Mouse (Mus musculus) liver, adult 2 months (tissue): ENCODE measurements around the gene Usp50. TPM values are rescaled to one million over a fixed set of nuclear protein-coding genes. Genes with fewer than 3 reads are reported as not detected.

Experiments used
- DNase-seq: peaks from one replicate; pipeline ENCODE4 v3.0.0-alpha.2; 2011; ENCODE audit warnings: low read depth, low spot score; ENCODE audit errors: extremely low read depth
- H3K27ac ChIP-seq: fragments of 200-500 bp; replicated peaks from 2 replicates; pipeline ENCODE4 v1.5.1; 2012; ENCODE audit warnings: low read depth, mild to moderate bottlenecking, control low read depth, inconsistent platforms, low read length; ENCODE audit not compliant: insufficient read depth
- H3K27me3 ChIP-seq: fragments of 200-500 bp; 2 replicates; pipeline ENCODE4 v1.6.1; 2012; ENCODE audit warnings: mild to moderate bottlenecking, moderate library complexity, low read length, inconsistent platforms; ENCODE audit not compliant: control insufficient read depth, insufficient read depth
- H3K36me3 ChIP-seq: fragments of 200-500 bp; 2 replicates; pipeline ENCODE4 v1.6.1; 2012; ENCODE audit warnings: low read length, inconsistent platforms; ENCODE audit not compliant: control insufficient read depth, insufficient read depth
- H3K4me1 ChIP-seq: fragments of 200-500 bp; 2 replicates; pipeline ENCODE4 v1.6.1; 2011; ENCODE audit warnings: low read length; ENCODE audit not compliant: control insufficient read depth, insufficient read depth
- H3K4me3 ChIP-seq: fragments of 200-500 bp; 2 replicates; pipeline ENCODE4 v1.5.1; 2011; ENCODE audit warnings: low read depth, mild to moderate bottlenecking, control low read depth, low read length, moderate library complexity; ENCODE audit not compliant: insufficient read depth
- H3K79me2 ChIP-seq: fragments of 200-500 bp; 2 replicates; pipeline ENCODE4 v1.6.1; 2012; ENCODE audit warnings: inconsistent platforms, mild to moderate bottlenecking, low read length, moderate library complexity; ENCODE audit not compliant: control insufficient read depth, insufficient read depth
- H3K9ac ChIP-seq: fragments of 200-500 bp; 2 replicates; pipeline ENCODE4 v1.6.1; 2012; ENCODE audit warnings: low read depth, mild to moderate bottlenecking, control low read depth, inconsistent platforms, low read length
- CTCF ChIP-seq: fragments of 200-500 bp; IDR thresholded peaks from 2 replicates; pipeline ENCODE4 v1.5.1; 2011; ENCODE audit warnings: low read depth, low read length, control low read depth
- POLR2A ChIP-seq: fragments of 200-500 bp; IDR thresholded peaks from 2 replicates; pipeline ENCODE4 v1.6.1; 2011; ENCODE audit warnings: low read length, control low read depth; ENCODE audit not compliant: insufficient read depth; ENCODE audit errors: extremely low read depth
- WGBS: fragments of 180-500 bp; shearing (Covaris S2); methylation state at CpG from one replicate; pipeline ENCODE4 v1.1.7; 2018; 5-methylcytosine and 5-hydroxymethylcytosine counted together
- polyA plus RNA-seq: library from polyadenylated mRNA; depleted of rRNA; stranded (reverse); fragments of >200 nt; gene quantifications from 2 replicates; pipeline ENCODE4 v1.2.3, GENCODE M21; 2012
- total RNA-seq: library from RNA; depleted of rRNA; stranded (reverse); fragments of >200 nt; gene quantifications from 2 replicates; pipeline ENCODE4 v1.2.3, GENCODE M21; 2014

Gene Usp50
- total and polyA plus RNA-seq, 2 experiments, result 0.53 to 0.55 TPM

DNA sequence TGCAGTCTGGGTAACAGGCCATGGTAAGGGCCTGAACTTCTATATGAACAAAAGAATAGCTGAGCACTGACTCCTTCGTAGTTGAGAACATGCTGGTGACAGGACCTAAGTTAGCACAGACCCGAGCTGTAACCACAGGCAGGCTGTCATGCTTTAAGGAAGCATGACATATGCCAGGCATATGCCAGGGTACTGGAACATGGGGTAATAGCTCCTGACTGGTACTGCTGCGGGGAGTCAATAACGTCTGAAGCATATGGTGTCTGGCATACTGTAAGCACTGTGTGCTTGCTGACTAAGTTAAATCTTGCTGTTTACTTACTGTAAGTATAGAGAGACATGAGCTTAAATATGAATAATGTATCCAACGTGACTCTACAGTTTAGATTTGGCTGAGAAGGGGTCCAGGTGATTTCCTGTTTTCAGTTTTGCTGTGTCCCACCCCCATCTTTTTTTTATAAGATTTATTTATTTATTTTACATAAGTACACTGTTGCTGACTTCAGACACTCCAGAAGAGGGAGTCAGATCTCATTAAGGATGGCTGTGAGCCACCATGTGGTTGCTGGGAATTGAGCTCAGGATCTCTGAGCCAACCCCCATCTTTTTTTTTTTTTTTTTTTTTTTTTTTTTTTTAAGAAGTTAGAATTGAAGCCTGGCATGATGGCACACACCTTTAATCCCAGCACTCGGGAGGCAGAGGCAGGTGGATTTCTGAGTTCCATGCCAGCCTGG, 47.8 kb downstream of the Usp50 start:
- H3K4me3 ChIP-seq, result no peak overlapping the region
- no peaks in the 10 kb centered on the region for H3K4me1 ChIP-seq
- H3K27me3 ChIP-seq, result no peaks in the 10 kb centered on the region
- TF ChIP-seq POLR2A, result no peak
- TF ChIP-seq CTCF, result no peak
- no peak for DNase-seq
- no peak overlapping the region for H3K9ac ChIP-seq
- no peak overlapping the region for H3K27ac ChIP-seq
- 94% methylated on average over 6 of the region's 6 CpGs for WGBS
- H3K36me3 ChIP-seq, result peaks cover 55% of the 10 kb centered on the region
- no peaks in the 10 kb centered on the region; the same call in 1 of the 2 replicates for H3K79me2 ChIP-seq

DNA sequence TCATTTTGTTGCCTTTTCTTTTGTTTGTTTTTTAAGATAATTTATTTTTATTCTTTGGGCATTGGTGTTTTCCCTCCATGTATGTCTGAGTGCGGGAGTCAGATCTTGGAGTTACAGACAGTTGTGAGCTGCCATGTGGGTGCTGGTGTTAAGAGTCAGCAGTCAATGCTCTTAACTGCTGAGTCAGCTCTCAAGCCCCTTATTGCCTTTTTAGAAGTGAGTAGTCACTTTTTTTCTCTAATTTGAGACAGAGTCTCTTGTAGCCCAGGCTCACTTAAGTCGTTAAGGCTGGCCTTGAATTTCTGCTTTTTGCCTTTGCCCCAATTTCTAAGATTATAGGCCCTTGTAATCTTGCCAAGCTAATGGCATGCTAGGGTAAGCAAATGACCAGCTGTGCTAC, 52.8 kb downstream of the Usp50 start:
- H3K4me1 ChIP-seq, result no peaks in the 10 kb centered on the region; the same call in 1 of the 2 replicates

DNA sequence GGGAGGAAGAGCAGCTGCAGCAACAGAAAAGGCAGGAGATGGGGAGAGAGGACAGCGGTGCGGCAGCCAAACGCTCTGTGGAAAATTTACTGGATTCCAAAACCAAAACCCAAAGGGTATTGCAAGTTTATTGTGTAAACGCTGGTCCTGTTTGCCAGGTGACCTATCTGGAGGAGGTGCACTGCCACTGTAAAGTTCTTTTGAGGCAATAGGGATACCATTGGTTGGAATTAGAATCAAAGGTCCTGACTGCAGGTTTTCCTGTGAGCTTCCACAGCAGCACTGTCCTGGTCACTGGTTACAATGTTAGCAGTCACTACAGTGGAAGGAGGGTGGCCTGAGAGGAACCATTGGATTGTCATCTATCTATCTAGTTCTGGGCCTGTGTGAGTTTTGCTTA, 54.1 kb downstream of the Usp50 start:
- no peaks in the 10 kb centered on the region; the same call in 1 of the 2 replicates for H3K4me1 ChIP-seq
- peaks cover 2% of the 10 kb centered on the region; the same call in 1 of the 2 replicates for H3K79me2 ChIP-seq
- peak overlapping the region; percentile 22 for H3K27ac ChIP-seq
- H3K9ac ChIP-seq, result no peak overlapping the region
- H3K4me3 ChIP-seq, result no peak overlapping the region
- peaks cover 42% of the 10 kb centered on the region for H3K36me3 ChIP-seq
- WGBS, result 30% methylated on average over 4 of the region's 4 CpGs
- no peak for TF ChIP-seq POLR2A
- no peaks in the 10 kb centered on the region for H3K27me3 ChIP-seq
- peak; percentile 97 for DNase-seq

More for the DNA sequence above, 52.8 kb downstream of the Usp50 start:
- Histone ChIP-seq H3K27ac (no peak overlapping the region), H3K27me3 (no peaks in the 10 kb centered on the region), H3K79me2 (peaks cover 2% of the 10 kb centered on the region; the same call in 1 of the 2 replicates), H3K4me3 (no peak overlapping the region), H3K36me3 (peaks cover 48% of the 10 kb centered on the region), H3K9ac (no peak overlapping the region)
- DNase-seq, result no peak
- 79% methylated on average over 2 of the region's 2 CpGs for WGBS
- TF ChIP-seq POLR2A (no peak), CTCF (no peak)

DNA sequence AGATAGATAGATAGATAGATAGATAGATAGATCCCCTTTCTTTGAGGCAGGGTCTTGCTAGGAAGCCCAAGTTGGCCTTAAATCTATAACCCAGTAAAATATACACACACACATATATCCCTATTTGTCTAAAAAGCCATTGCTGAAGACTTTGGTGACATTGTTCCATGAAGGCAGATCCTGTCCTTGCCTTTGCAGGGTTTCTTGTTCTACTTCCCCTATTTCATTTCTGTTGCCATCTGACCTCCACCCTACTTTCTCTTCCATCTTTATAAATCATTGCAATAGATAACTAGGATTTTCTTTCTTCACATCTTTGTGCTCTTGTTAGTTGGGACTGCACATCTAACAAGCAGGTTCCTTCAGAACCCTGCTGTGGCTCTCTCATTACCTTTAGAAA, 70.3 kb downstream of the Usp50 start:
- Histone ChIP-seq H3K27me3 (no peaks in the 10 kb centered on the region), H3K9ac (no peak overlapping the region), H3K36me3 (peaks cover 3% of the 10 kb centered on the region), H3K27ac (no peak overlapping the region), H3K4me1 (peaks cover 7% of the 10 kb centered on the region; the same call in 1 of the 2 replicates), H3K79me2 (peaks cover 16% of the 10 kb centered on the region; the same call in 1 of the 2 replicates), H3K4me3 (no peak overlapping the region)
- no peak for DNase-seq
- TF ChIP-seq POLR2A (no peak), CTCF (no peak)

DNA sequence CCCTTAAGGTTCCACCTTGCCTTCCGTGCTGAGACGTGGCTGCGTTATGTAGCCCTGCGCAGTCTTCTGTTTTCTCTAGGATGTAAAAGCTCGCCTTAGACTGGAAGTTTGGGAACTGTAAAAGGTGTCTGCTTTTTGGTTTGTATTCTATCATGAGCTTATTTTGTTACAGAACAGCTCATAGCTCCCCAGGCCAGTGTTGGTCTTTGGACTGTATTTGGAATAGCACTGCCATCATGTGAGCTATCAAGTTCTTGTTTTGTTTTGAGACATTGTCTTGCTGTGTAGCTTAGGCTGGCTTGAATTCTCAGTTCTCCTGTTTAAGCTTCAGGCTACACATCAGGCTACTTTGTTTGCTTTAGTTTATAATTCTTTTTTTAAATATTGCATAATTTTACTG, 70.7 kb downstream of the Usp50 start:
- TF ChIP-seq CTCF (no peak), POLR2A (no peak)
- 97% methylated on average over 5 of the region's 5 CpGs for WGBS
- H3K36me3 ChIP-seq, result peaks cover 2% of the 10 kb centered on the region; the same call in 1 of the 2 replicates
- H3K4me3 ChIP-seq, result no peak overlapping the region
- H3K27me3 ChIP-seq, result no peaks in the 10 kb centered on the region
- H3K79me2 ChIP-seq, result peaks cover 16% of the 10 kb centered on the region; the same call in 1 of the 2 replicates
- no peak overlapping the region for H3K27ac ChIP-seq
- H3K4me1 ChIP-seq, result peaks cover 7% of the 10 kb centered on the region; the same call in 1 of the 2 replicates
- no peak overlapping the region for H3K9ac ChIP-seq
- DNase-seq, result peak; percentile 26

DNA sequence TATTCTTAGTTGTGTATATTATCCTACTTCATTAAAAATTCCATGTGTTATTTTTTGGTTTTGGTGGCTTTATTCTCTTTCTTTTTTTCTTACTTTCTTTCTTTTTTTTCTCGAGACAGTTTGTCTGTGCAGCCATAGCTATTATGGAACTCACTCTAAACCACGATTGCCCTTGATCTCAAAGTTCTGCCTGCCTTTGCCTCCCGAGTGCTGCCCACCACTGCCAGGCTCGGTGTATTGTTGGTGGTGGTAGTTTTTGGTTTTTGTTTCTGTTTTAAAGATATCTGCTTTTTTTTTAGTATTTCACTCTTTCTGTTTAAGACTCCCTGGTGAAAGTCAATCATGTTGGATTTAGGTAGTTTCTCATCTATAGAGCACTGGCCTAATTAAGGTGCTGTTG, 74.9 kb downstream of the Usp50 start:
- H3K27ac ChIP-seq, result no peak overlapping the region
- WGBS, result 58% methylated on average over 4 of the region's 4 CpGs
- H3K4me3 ChIP-seq, result no peak overlapping the region

More for the DNA sequence above, 74.9 kb downstream of the Usp50 start:
- Histone ChIP-seq H3K79me2 (peaks cover 19% of the 10 kb centered on the region; the same call in 1 of the 2 replicates), H3K4me1 (peaks cover 6% of the 10 kb centered on the region; the same call in 1 of the 2 replicates), H3K9ac (no peak overlapping the region), H3K36me3 (peaks cover 2% of the 10 kb centered on the region; the same call in 1 of the 2 replicates), H3K27me3 (no peaks in the 10 kb centered on the region)
- TF ChIP-seq POLR2A (no peak), CTCF (no peak)
- no peak for DNase-seq
